Mouse (Mus musculus) MEL (cell line): ENCODE measurements around the gene Ccdc85c.

Source experiments
- CTCF ChIP-seq, 3 experiments: IDR thresholded peaks in 2 of 3; conservative IDR thresholded peaks in 1 of 3; 2 replicates each; pipeline ENCODE4 v1.5.1; 2011 to 2012; ENCODE audit warnings: low read length in 3 of 3, low read depth in 2 of 3, mild to moderate bottlenecking in 2 of 3, improper control_type of control experiment in 1 of 3, inconsistent platforms in 1 of 3, mixed read lengths in 1 of 3, moderate library complexity in 1 of 3; ENCODE audit not compliant: control insufficient read depth in 1 of 3, insufficient read depth in 1 of 3, poor library complexity in 1 of 3, severe bottlenecking in 1 of 3
- RAD21 ChIP-seq: IDR thresholded peaks from 2 replicates; pipeline ENCODE4 v1.6.1; 2011; ENCODE audit warnings: mild to moderate bottlenecking, low read depth, low read length, improper control_type of control experiment

- TF ChIP-seq CTCF (IDR thresholded peaks at IDR 0.05 in 2 of 3, conservative IDR thresholded peaks at IDR 0.05 in 1 of 3; ENCODE audit: control insufficient read depth in 1 of 3, insufficient read depth in 1 of 3, low read depth in 2 of 3, low read length in 3 of 3, poor library complexity in 1 of 3, severe bottlenecking in 1 of 3): no peak
- TF ChIP-seq RAD21: no peak
Observed at GRCm38 (mm10) chr12:108179321-108180266, 95.6 kb downstream of the Ccdc85c start, which contains the start of gene Ccnk.
